In genomic region chr10:127615591-127615990, GRCm38 (mm10) we compare ENCODE assay signal across 7 mouse cellular contexts. TPM values are rescaled to one million over a fixed set of nuclear protein-coding genes. Genes with fewer than 3 reads are reported as not detected.
A peak's percentile ranks its signal among the peaks of the same experiment; 100 is the strongest.
DNase-seq lines count a peak whose midpoint lies in the region; ATAC-seq lines count a peak whose summit lies in the region.

No protein-coding gene starts in this region.

- H3K4me2 ChIP-seq in midbrain, embryonic 11.5 days, result no peak overlapping the region
- H3K4me2 ChIP-seq in forebrain, embryonic 13.5 days, result peak overlapping the region; percentile 4; the same call in 1 of the 2 replicates
- H3K4me2 ChIP-seq in heart, embryonic 16.5 days (ENCODE audit: low read depth, low read length), result no peak overlapping the region
- no peak overlapping the region for H3K4me2 ChIP-seq in liver, embryonic 15.5 days

- no peak for ATAC-seq in midbrain, embryonic 11.5 days (ENCODE audit: low FRiP score)
- no peak for ATAC-seq in forebrain, embryonic 13.5 days
- ATAC-seq in heart, embryonic 16.5 days (replicated peaks; ENCODE audit: extremely low read depth, insufficient read depth, low FRiP score), result no peak
- no peak for ATAC-seq in liver, embryonic 15.5 days (ENCODE audit: insufficient read depth)
- ATAC-seq in inflammation-experienced regulatory T-cells, adult 6 months, result no peak

- no peak for DNase-seq in midbrain, embryonic 10.5 days (ENCODE audit: low spot score)
- DNase-seq in midbrain, embryonic 11.5 days (ENCODE audit: low spot score, missing footprints), result no peak
- no peak for DNase-seq in urinary bladder, adult 2 months (ENCODE audit: low spot score)

- H3K4me1 ChIP-seq in midbrain, embryonic 10.5 days, result peaks cover 72% of the 10 kb centered on the region
- peaks cover 51% of the 10 kb centered on the region for H3K4me1 ChIP-seq in midbrain, embryonic 11.5 days (ENCODE audit: control insufficient read depth, insufficient read depth, low read length)
- peaks cover 64% of the 10 kb centered on the region for H3K4me1 ChIP-seq in forebrain, embryonic 13.5 days
- H3K4me1 ChIP-seq in heart, embryonic 16.5 days (ENCODE audit: control insufficient read depth, insufficient read depth, low read length), result peaks cover 31% of the 10 kb centered on the region
- H3K4me1 ChIP-seq in liver, embryonic 15.5 days (replicated peaks), result peaks cover 66% of the 10 kb centered on the region

- H3K4me3 ChIP-seq in midbrain, embryonic 10.5 days, result peak overlapping the region; percentile 16; the same call in 1 of the 2 replicates
- H3K4me3 ChIP-seq in midbrain, embryonic 11.5 days (ENCODE audit: low read depth, low read length), result no peak overlapping the region
- no peak overlapping the region for H3K4me3 ChIP-seq in forebrain, embryonic 13.5 days
- no peak overlapping the region for H3K4me3 ChIP-seq in heart, embryonic 16.5 days (ENCODE audit: low read length)
- no peak overlapping the region for H3K4me3 ChIP-seq in liver, embryonic 15.5 days (replicated peaks)

- WGBS in midbrain, embryonic 10.5 days, result 82% methylated on average over 3 of the region's 3 CpGs
- WGBS in midbrain, embryonic 11.5 days, result 68% methylated on average over 3 of the region's 3 CpGs
- 75% methylated on average over 2 of the region's 3 CpGs for WGBS in forebrain, embryonic 13.5 days
- 64% methylated on average over 3 of the region's 3 CpGs for WGBS in heart, embryonic 16.5 days
- 51% methylated on average over 3 of the region's 3 CpGs for WGBS in liver, embryonic 15.5 days (ENCODE audit: insufficient replicate concordance)

- H3K27ac ChIP-seq in midbrain, embryonic 10.5 days (replicated peaks), result peak overlapping the region; percentile 69
- no peak overlapping the region for H3K27ac ChIP-seq in midbrain, embryonic 11.5 days (ENCODE audit: low read depth, low read length)
- no peak overlapping the region for H3K27ac ChIP-seq in forebrain, embryonic 13.5 days
- peak overlapping the region; percentile 68 for H3K27ac ChIP-seq in heart, embryonic 16.5 days (ENCODE audit: low read length)
- H3K27ac ChIP-seq in liver, embryonic 15.5 days (replicated peaks), result peak overlapping the region; percentile 46

- H3K9ac ChIP-seq in midbrain, embryonic 11.5 days (ENCODE audit: low read length), result no peak overlapping the region
- peak overlapping the region; percentile 21 for H3K9ac ChIP-seq in forebrain, embryonic 13.5 days
- peak overlapping the region; percentile 23; the same call in 1 of the 2 replicates for H3K9ac ChIP-seq in heart, embryonic 16.5 days (ENCODE audit: low read length)
- H3K9ac ChIP-seq in liver, embryonic 15.5 days, result no peak overlapping the region

- no peaks in the 10 kb centered on the region for H3K9me3 ChIP-seq in midbrain, embryonic 10.5 days (replicated peaks)
- no peaks in the 10 kb centered on the region for H3K9me3 ChIP-seq in midbrain, embryonic 11.5 days (ENCODE audit: control insufficient read depth, low read length)
- no peaks in the 10 kb centered on the region for H3K9me3 ChIP-seq in forebrain, embryonic 13.5 days (replicated peaks)
- H3K9me3 ChIP-seq in heart, embryonic 16.5 days (replicated peaks; ENCODE audit: control insufficient read depth, low read length), result no peaks in the 10 kb centered on the region
- no peaks in the 10 kb centered on the region for H3K9me3 ChIP-seq in liver, embryonic 15.5 days (replicated peaks)

- H3K36me3 ChIP-seq in midbrain, embryonic 10.5 days, result peaks cover 37% of the 10 kb centered on the region
- H3K36me3 ChIP-seq in midbrain, embryonic 11.5 days (ENCODE audit: control insufficient read depth, insufficient read depth, low read length), result peaks cover 11% of the 10 kb centered on the region
- peaks cover 27% of the 10 kb centered on the region for H3K36me3 ChIP-seq in forebrain, embryonic 13.5 days (ENCODE audit: poor library complexity, severe bottlenecking)
- H3K36me3 ChIP-seq in heart, embryonic 16.5 days (ENCODE audit: control insufficient read depth, insufficient read depth), result peaks cover 4% of the 10 kb centered on the region; the same call in 1 of the 2 replicates
- H3K36me3 ChIP-seq in liver, embryonic 15.5 days (replicated peaks), result 0 out of 2 replicates have a peak, but pooled peaks cover 8% of the 10 kb centered on the region

- no peaks in the 10 kb centered on the region for H3K27me3 ChIP-seq in midbrain, embryonic 10.5 days (ENCODE audit: low read depth, poor library complexity, severe bottlenecking)
- H3K27me3 ChIP-seq in midbrain, embryonic 11.5 days (ENCODE audit: control insufficient read depth, insufficient read depth, low read length), result no peaks in the 10 kb centered on the region
- no peaks in the 10 kb centered on the region for H3K27me3 ChIP-seq in forebrain, embryonic 13.5 days
- no peaks in the 10 kb centered on the region for H3K27me3 ChIP-seq in heart, embryonic 16.5 days (ENCODE audit: control insufficient read depth, insufficient read depth, low read length)
- peaks cover 54% of the 10 kb centered on the region for H3K27me3 ChIP-seq in liver, embryonic 15.5 days

RNA-seq across cellular contexts. Expression of gene Lrp1, which starts 5.4 kb away (rescaled TPM):
- 54.9 and 69.8 TPM in 2 replicates for polyA plus RNA-seq in midbrain, embryonic 10.5 days (2016; fragmentation: Nextera tagmentation; extraction: Ambion mirVana)
- polyA plus RNA-seq in midbrain, embryonic 11.5 days (2014; fragmentation: Nextera tagmentation; extraction: Ambion mirVana), result 52.2 and 58.8 TPM in 2 replicates
- polyA plus RNA-seq in forebrain, embryonic 13.5 days (2015; fragmentation: Nextera tagmentation; extraction: Ambion mirVana), result 65.1 and 74.7 TPM in 2 replicates
- 33.4 and 34.4 TPM in 2 replicates for polyA plus RNA-seq in heart, embryonic 16.5 days (2015; fragmentation: Nextera tagmentation; extraction: Ambion mirVana)
- polyA plus RNA-seq in liver, embryonic 15.5 days (2015; fragmentation: Nextera tagmentation; extraction: Ambion mirVana), result 23.2 and 31.1 TPM in 2 replicates
- 242 and 366 TPM in 2 replicates for polyA plus RNA-seq in urinary bladder, adult 2 months (2012; rRNA removed)
- polyA plus RNA-seq in inflammation-experienced regulatory T-cells, adult 6 months (2017; shearing (Covaris generic)), result 1 to 10 TPM in 1 of 3 experiments, under 1 TPM in 1, not detected in 1; 0.04 to 1.4 TPM

RNA-seq across cellular contexts. Expression of gene Stat6, which starts 27.2 kb away (rescaled TPM):
- polyA plus RNA-seq in midbrain, embryonic 10.5 days (2016; fragmentation: Nextera tagmentation; extraction: Ambion mirVana), result 8.2 and 8.9 TPM in 2 replicates
- 5.7 and 6.9 TPM in 2 replicates for polyA plus RNA-seq in midbrain, embryonic 11.5 days (2014; fragmentation: Nextera tagmentation; extraction: Ambion mirVana)
- 2.6 and 2.7 TPM in 2 replicates for polyA plus RNA-seq in forebrain, embryonic 13.5 days (2015; fragmentation: Nextera tagmentation; extraction: Ambion mirVana)
- polyA plus RNA-seq in heart, embryonic 16.5 days (2015; fragmentation: Nextera tagmentation; extraction: Ambion mirVana), result 36.1 and 36.7 TPM in 2 replicates
- polyA plus RNA-seq in liver, embryonic 15.5 days (2015; fragmentation: Nextera tagmentation; extraction: Ambion mirVana), result 14.3 and 15.6 TPM in 2 replicates
- polyA plus RNA-seq in urinary bladder, adult 2 months (2012; rRNA removed), result 78.1 and 88.7 TPM in 2 replicates
- polyA plus RNA-seq in inflammation-experienced regulatory T-cells, adult 6 months (2017; shearing (Covaris generic)), result 100 to 1,000 TPM; 148 to 195 (median 176) TPM

RNA-seq across cellular contexts. Expression of gene Nemp1, which starts 51.1 kb away (rescaled TPM):
- polyA plus RNA-seq in midbrain, embryonic 10.5 days (2016; fragmentation: Nextera tagmentation; extraction: Ambion mirVana), result 9.0 TPM in 2 replicates
- 10.0 and 10.9 TPM in 2 replicates for polyA plus RNA-seq in midbrain, embryonic 11.5 days (2014; fragmentation: Nextera tagmentation; extraction: Ambion mirVana)
- polyA plus RNA-seq in forebrain, embryonic 13.5 days (2015; fragmentation: Nextera tagmentation; extraction: Ambion mirVana), result 6.7 and 7.0 TPM in 2 replicates
- 8.3 and 8.7 TPM in 2 replicates for polyA plus RNA-seq in heart, embryonic 16.5 days (2015; fragmentation: Nextera tagmentation; extraction: Ambion mirVana)
- polyA plus RNA-seq in liver, embryonic 15.5 days (2015; fragmentation: Nextera tagmentation; extraction: Ambion mirVana), result 5.3 and 5.7 TPM in 2 replicates
- 8.3 and 9.1 TPM in 2 replicates for polyA plus RNA-seq in urinary bladder, adult 2 months (2012; rRNA removed)
- polyA plus RNA-seq in inflammation-experienced regulatory T-cells, adult 6 months (2017; shearing (Covaris generic)), result 1 to 10 TPM; 3.7 to 5.9 (median 5.7) TPM

RNA-seq across cellular contexts. Expression of gene Nab2, which starts 52.8 kb away (rescaled TPM):
- 3.9 and 4.4 TPM in 2 replicates for polyA plus RNA-seq in midbrain, embryonic 10.5 days (2016; fragmentation: Nextera tagmentation; extraction: Ambion mirVana)
- 2.1 and 2.2 TPM in 2 replicates for polyA plus RNA-seq in midbrain, embryonic 11.5 days (2014; fragmentation: Nextera tagmentation; extraction: Ambion mirVana)
- 1.6 and 2.0 TPM in 2 replicates for polyA plus RNA-seq in forebrain, embryonic 13.5 days (2015; fragmentation: Nextera tagmentation; extraction: Ambion mirVana)
- 10.9 and 12.7 TPM in 2 replicates for polyA plus RNA-seq in heart, embryonic 16.5 days (2015; fragmentation: Nextera tagmentation; extraction: Ambion mirVana)
- 2.9 and 3.5 TPM in 2 replicates for polyA plus RNA-seq in liver, embryonic 15.5 days (2015; fragmentation: Nextera tagmentation; extraction: Ambion mirVana)
- polyA plus RNA-seq in urinary bladder, adult 2 months (2012; rRNA removed), result 27.5 and 29.1 TPM in 2 replicates
- polyA plus RNA-seq in inflammation-experienced regulatory T-cells, adult 6 months (2017; shearing (Covaris generic)), result 1 to 10 TPM; 7.5 to 9.5 (median 7.8) TPM

Comparison
In these comparisons a context has a peak if more than half of its experiments do, and no peak if none do; other contexts are left out.
1. H3K27ac ChIP-seq: peak in midbrain, embryonic 10.5 days (single experiment), heart, embryonic 16.5 days (single experiment) and liver, embryonic 15.5 days (single experiment); none in midbrain, embryonic 11.5 days (single experiment) and forebrain, embryonic 13.5 days (single experiment).
2. H3K9ac ChIP-seq: peak in forebrain, embryonic 13.5 days (single experiment) and heart, embryonic 16.5 days (single experiment); none in midbrain, embryonic 11.5 days (single experiment) and liver, embryonic 15.5 days (single experiment).
3. RNA of gene Lrp1, which starts 5.4 kb away (polyA plus RNA-seq): 242 to 366 TPM in urinary bladder, adult 2 months, 65.1 to 74.7 TPM in forebrain, embryonic 13.5 days, 52.2 to 58.8 TPM in midbrain, embryonic 11.5 days, 54.9 to 69.8 TPM in midbrain, embryonic 10.5 days, 33.4 to 34.4 TPM in heart, embryonic 16.5 days and 23.2 to 31.1 TPM in liver, embryonic 15.5 days; 0.04 to 1.4 TPM in inflammation-experienced regulatory T-cells, adult 6 months; every median in the first group is over 10 times any median in the second.